Mouse (Mus musculus) erythroblast, adult 5-6 weeks (primary cell): ENCODE results near the gene Zfp60. TPM values are rescaled to one million over a fixed set of nuclear protein-coding genes. Genes with fewer than 3 reads are reported as not detected.
"Not testable (repeated sequence)": the region's sequence is repeated elsewhere in the genome, so short reads cannot be mapped to it uniquely, and the experiment has no call there.

ENCODE experiments used
- ATAC-seq: replicated peaks from 2 replicates; pipeline ENCODE4 v1.8.0; 2016; ENCODE audit warnings: moderate number of reproducible peaks, mild to moderate bottlenecking, moderate TSS enrichment, inconsistent platforms; ENCODE audit not compliant: poor library complexity, low FRiP score, severe bottlenecking
- total RNA-seq, 2 experiments: library from RNA; stranded (forward) in 1 of 2; stranded (reverse) in 1 of 2; fragments of 150-400 nt in 1 of 2; fragments of 200-764, 138-1000 nt in 1 of 2; gene quantifications; 2 replicates each; pipeline versions ENCODE4 v1.2.3 to v1.2.4; 2015 to 2017; ENCODE audit warnings: low replicate concordance in 2 of 2

The Zfp60 gene
- total RNA-seq, 2 experiments from 2014 or later, result 4.0 to 4.5 TPM

DNA sequence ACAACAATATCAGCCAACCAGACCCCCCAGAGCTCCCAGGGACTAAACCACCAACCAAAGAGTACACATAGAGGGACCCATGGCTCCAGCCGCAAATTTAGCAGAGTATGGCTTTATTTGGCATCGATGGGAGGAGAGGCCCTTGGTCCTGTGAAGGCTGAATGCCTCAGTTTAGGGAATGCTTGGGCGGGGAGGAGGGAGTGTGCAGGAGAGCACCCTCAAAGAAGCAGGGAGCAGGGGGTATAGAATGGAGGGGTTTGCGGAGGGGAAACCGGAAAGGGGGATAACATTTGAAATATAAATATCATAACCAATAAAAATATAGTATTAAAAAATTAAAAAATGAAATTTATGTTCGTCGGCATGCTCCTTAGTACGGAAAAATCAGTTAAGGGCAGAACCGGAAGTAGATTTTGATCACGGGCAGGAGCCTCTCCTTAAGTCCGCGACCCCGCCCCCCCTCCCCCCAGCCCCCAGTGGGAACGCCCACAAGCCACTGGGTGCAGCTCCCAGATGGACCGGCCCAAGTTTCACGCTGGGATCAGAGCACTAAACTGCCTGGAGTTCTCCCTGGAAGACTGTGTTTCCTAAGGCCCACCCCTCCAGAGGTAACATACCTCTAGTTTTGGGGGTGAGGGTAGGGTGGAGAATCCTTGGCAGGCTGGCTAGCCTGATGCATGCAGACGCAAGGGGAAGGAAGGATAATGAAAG is 34.1 kb downstream of the Zfp60 start:
- ATAC-seq, result no peak

DNA sequence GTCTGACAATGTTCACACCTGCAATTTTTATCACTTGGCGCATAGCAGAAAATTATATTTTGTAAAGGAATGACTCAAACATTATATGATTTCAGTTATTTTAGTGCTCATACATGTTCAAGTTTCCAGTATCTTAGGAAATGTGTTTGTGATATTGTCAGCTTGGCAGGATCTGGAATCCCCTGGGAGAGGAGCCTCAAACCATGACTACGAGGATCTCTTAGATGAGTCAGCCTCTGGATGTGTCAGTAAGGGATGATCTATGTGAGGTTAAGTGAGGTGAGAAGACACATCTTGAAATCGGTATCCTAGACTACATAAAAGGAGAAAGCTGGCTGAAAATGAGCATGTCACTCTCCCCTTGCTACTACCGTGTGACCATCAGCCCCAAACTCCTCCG is 58.1 kb downstream of the Zfp60 start:
- ATAC-seq, result no peak

DNA sequence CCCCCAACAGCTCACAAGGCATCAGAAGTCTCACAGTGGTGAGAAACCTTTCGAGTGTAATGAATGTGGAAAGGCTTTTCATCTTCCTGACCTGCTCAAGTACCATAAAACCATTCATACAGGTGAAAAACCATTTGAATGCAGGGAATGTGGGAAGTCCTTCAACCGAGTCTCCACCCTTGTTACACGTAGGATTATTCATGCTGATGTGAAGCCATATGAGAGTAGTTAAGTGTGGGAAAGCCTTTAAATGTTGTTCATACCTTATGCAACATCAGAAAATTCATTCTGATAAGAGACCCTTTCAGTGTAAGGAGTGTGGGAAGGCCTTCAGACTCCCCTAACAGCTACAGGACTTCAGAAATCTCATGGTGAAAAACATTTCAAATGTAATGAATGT is 62.7 kb downstream of the Zfp60 start:
- not testable (repeated sequence) for ATAC-seq

DNA sequence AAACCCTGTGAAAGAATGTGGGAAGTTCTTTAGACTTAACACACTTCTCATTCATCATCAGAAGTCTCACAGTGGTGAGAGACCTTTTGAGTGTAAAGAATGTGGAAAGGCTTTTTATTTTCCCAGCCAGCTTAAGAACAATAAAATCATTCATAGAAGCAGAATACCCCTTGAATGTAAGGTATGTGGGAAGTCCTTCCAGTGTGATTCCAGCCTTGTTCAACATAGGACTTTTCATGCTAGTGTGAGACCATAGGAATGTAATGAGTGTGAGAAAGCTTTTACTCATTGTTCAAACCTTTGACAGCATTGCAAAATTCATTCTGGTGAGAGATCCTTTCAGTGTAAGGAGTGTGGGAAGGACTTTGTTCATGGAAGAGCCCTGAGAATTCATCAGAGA is 63.4 kb downstream of the Zfp60 start:
- ATAC-seq, result no peak

DNA sequence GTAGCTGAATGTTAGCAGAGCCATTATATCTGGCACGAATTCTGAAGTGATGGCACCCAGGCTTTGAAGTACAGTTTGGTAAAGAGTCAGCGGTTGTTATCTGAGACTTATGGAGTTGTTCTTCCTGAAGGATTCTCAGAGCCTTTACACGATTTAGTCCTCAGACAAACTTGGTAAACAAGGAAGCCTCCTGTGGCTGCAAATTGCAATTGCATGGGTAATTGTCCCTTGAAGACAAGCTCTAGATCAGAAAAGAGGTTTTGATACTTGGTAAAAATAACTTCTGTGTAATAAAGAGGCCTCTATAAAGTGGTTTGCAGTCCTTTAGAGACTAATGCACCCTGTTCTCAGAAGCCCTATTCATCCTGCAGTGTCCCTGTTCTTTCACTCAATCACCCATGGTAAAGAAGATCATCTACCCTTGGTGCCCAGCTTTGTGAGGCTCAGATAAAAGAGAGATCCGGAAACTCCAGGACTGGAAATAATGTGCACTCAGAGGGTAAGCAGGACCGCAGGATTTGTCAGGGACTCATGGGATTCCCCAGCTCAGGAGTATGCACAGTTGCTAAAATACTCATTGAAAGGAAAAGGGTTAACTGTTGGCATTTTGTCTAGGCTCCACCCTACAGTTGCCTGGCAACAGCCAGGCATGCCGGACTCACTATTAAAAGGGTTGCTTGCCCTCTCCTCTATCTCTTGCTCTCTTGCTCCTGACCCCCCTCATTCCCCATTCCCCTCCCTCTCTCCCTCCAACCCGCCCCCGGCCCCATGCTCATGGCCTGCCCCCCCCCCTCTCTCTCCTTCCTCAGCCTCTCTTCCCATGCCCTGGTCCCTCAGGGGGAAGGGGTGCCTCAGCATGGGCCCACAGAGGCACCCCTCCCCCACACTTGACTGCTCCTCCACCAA is 67.0 kb downstream of the Zfp60 start:
- ATAC-seq, result no peak

DNA sequence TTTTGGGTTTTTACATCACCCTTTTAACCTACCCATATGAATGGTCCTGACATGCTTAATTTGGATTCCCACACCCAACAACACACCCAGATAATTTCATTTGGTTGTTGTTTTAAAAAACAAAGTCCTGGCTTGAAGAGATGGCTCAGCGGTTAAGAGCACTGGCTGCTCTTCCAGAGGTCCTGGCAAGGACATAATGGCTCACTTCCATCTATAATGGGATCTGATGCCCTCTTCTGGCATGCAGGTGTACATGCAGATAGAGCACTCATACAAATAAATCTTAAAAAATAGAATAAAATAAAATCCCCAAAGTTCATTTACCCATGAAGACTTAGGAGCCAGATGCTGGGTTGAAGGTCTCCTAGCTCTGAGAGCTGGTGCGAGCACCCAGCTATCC is 69.9 kb downstream of the Zfp60 start:
- ATAC-seq, result no peak

DNA sequence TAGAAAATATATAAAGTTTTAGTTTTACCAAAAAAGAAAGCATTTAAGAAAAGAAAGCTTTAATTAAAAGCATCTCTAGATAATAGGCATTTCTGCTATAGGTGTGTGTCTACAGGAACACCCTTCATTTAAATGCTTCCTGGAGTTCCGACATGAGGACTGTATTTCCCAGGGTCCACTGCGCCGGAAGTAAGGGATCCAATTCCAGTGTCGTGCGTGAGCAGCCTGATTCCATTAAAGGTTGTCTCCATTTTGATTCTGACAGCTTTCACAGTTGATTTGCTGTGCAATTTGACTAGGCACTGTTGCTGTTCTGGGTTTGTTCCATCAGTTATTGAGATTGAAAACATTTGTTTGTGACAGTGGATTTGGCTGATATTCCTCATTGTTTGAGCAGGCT is 71.8 kb downstream of the Zfp60 start:
- no peak for ATAC-seq

Other genes starting within 250 kb of the Zfp60 start
- gene Sertad1, start 244.5 kb upstream of the Zfp60 start, total RNA-seq (2015; ENCODE audit: low replicate concordance), result 26.5 and 34.1 TPM in 2 replicates
- 26.2 and 30.5 TPM in 2 replicates for gene Sertad1, start 244.5 kb upstream of the Zfp60 start, total RNA-seq (2017; ENCODE audit: low replicate concordance)
- not detected in 2 replicates for gene Prx, start 232.1 kb upstream of the Zfp60 start, total RNA-seq (2015; ENCODE audit: low replicate concordance)
- 0.28 and 0.43 TPM in 2 replicates for gene Prx, start 232.1 kb upstream of the Zfp60 start, total RNA-seq (2017; ENCODE audit: low replicate concordance)
- gene Hipk4, start 208.1 kb upstream of the Zfp60 start, total RNA-seq (2015; ENCODE audit: low replicate concordance), result not detected in 2 replicates
- gene Hipk4, start 208.1 kb upstream of the Zfp60 start, total RNA-seq (2017; ENCODE audit: low replicate concordance), result not detected in 2 replicates
- gene Pld3, start 178.2 kb upstream of the Zfp60 start, total RNA-seq (2015; ENCODE audit: low replicate concordance), result 128 and 139 TPM in 2 replicates
- gene Pld3, start 178.2 kb upstream of the Zfp60 start, total RNA-seq (2017; ENCODE audit: low replicate concordance), result 73.6 and 84.7 TPM in 2 replicates
- gene 2310022A10Rik, start 178.2 kb upstream of the Zfp60 start, total RNA-seq (2015; ENCODE audit: low replicate concordance), result 2.9 TPM in 1 of 2 replicates, not detected in the other
- 3.6 and 10.4 TPM in 2 replicates for gene 2310022A10Rik, start 178.2 kb upstream of the Zfp60 start, total RNA-seq (2017; ENCODE audit: low replicate concordance)
- 22.7 and 25.1 TPM in 2 replicates for gene Akt2, start 139.8 kb upstream of the Zfp60 start, total RNA-seq (2015; ENCODE audit: low replicate concordance)
- 51.2 and 57.6 TPM in 2 replicates for gene Akt2, start 139.8 kb upstream of the Zfp60 start, total RNA-seq (2017; ENCODE audit: low replicate concordance)
- not detected in 2 replicates for gene Ttc9b, start 77.5 kb upstream of the Zfp60 start, total RNA-seq (2015; ENCODE audit: low replicate concordance)
- not detected in 2 replicates for gene Ttc9b, start 77.5 kb upstream of the Zfp60 start, total RNA-seq (2017; ENCODE audit: low replicate concordance)
- gene Map3k10, start 56.8 kb upstream of the Zfp60 start, total RNA-seq (2015; ENCODE audit: low replicate concordance), result 1.0 TPM in 1 of 2 replicates, not detected in the other
- gene Map3k10, start 56.8 kb upstream of the Zfp60 start, total RNA-seq (2017; ENCODE audit: low replicate concordance), result 0.77 and 0.98 TPM in 2 replicates
- not detected in 2 replicates for gene Zfp607b, start 42.0 kb upstream of the Zfp60 start, total RNA-seq (2015; ENCODE audit: low replicate concordance)
- 0.28 TPM in 1 of 2 replicates, not detected in the other for gene Zfp607b, start 42.0 kb upstream of the Zfp60 start, total RNA-seq (2017; ENCODE audit: low replicate concordance)
- 1.5 and 6.7 TPM in 2 replicates for gene Zfp626, start 75.8 kb downstream of the Zfp60 start, total RNA-seq (2015; ENCODE audit: low replicate concordance)
- gene Zfp626, start 75.8 kb downstream of the Zfp60 start, total RNA-seq (2017; ENCODE audit: low replicate concordance), result 0.68 and 2.8 TPM in 2 replicates
- 0.63 and 1.9 TPM in 2 replicates for gene Zfp59, start 107.2 kb downstream of the Zfp60 start, total RNA-seq (2015; ENCODE audit: low replicate concordance)
- 2.0 and 2.4 TPM in 2 replicates for gene Zfp59, start 107.2 kb downstream of the Zfp60 start, total RNA-seq (2017; ENCODE audit: low replicate concordance)
- 0.58 and 1.0 TPM in 2 replicates for gene Zfp607a, start 126.1 kb downstream of the Zfp60 start, total RNA-seq (2015; ENCODE audit: low replicate concordance)
- 1.1 and 2.6 TPM in 2 replicates for gene Zfp607a, start 126.1 kb downstream of the Zfp60 start, total RNA-seq (2017; ENCODE audit: low replicate concordance)
- gene Zfp974, start 198.1 kb downstream of the Zfp60 start, total RNA-seq (2015; ENCODE audit: low replicate concordance), result 3.3 TPM in 1 of 2 replicates, not detected in the other
- gene Zfp974, start 198.1 kb downstream of the Zfp60 start, total RNA-seq (2017; ENCODE audit: low replicate concordance), result 0.14 TPM in 1 of 2 replicates, not detected in the other
- gene Zfp780b, start 247.8 kb downstream of the Zfp60 start, total RNA-seq (2015; ENCODE audit: low replicate concordance), result 3.1 and 3.8 TPM in 2 replicates
- gene Zfp780b, start 247.8 kb downstream of the Zfp60 start, total RNA-seq (2017; ENCODE audit: low replicate concordance), result 3.2 and 3.6 TPM in 2 replicates